Mouse (Mus musculus) T-helper 2 cell (primary cell): ENCODE data around the gene Fkbp6.
"Not testable (repeated sequence)": the region's sequence is repeated elsewhere in the genome, so short reads cannot be mapped to it uniquely, and the experiment has no call there.

ENCODE experiments used
- in situ Hi-C: fragments of 300-600 bp; cut with MboI, MseI; formaldehyde crosslinking; loops from one replicate; pipeline ENCODE4 v1.15.1; 2025; ENCODE audit warnings: high pct_unique_total_duplicates

Fkbp6 gene

GRCm38 (mm10) chr5:135349862-135350261, at the start of gene Fkbp6:
Gene Fkbp6, minus strand, starts transcription at chr5:135350044.
- in situ Hi-C loops, result no loop called here

GRCm38 (mm10) chr5:135399382-135399781, 49.5 kb upstream of the Fkbp6 start:
- in situ Hi-C loops, result no loop called here

GRCm38 (mm10) chr5:135395826-135396225, 46.0 kb upstream of the Fkbp6 start:
- in situ Hi-C loops, result no loop called here

- in situ Hi-C loops, result no loop called here
Measured at GRCm38 (mm10) chr5:135394004-135394823, 44.4 kb upstream of the Fkbp6 start, which contains the start of gene Pom121. Gene Pom121, minus strand, starts transcription at chr5:135394546.

- in situ Hi-C loops, result no loop called here
Measured at GRCm38 (mm10) chr5:135383771-135384170, 33.9 kb upstream of the Fkbp6 start.

- in situ Hi-C loops, result no loop called here
Measured at GRCm38 (mm10) chr5:135382746-135383145, 32.9 kb upstream of the Fkbp6 start.

GRCm38 (mm10) chr5:135381356-135381925, 31.6 kb upstream of the Fkbp6 start:
- in situ Hi-C loops, result no loop called here

- in situ Hi-C loops, result no loop called here
Measured at GRCm38 (mm10) chr5:135380681-135381080, 30.8 kb upstream of the Fkbp6 start.

GRCm38 (mm10) chr5:135376341-135376740, 26.5 kb upstream of the Fkbp6 start:
- in situ Hi-C loops, result loop anchor here (5.0 kb wide), 1 partner anchor 179 kb away; no protein-coding TSS in a partner anchor

- in situ Hi-C loops, result loop anchor here (5.0 kb wide), 1 partner anchor 178 kb away; no protein-coding TSS in a partner anchor
Measured at GRCm38 (mm10) chr5:135375167-135375566, 25.3 kb upstream of the Fkbp6 start.

- in situ Hi-C loops, result no loop called here
Measured at GRCm38 (mm10) chr5:135373601-135374000, 23.8 kb upstream of the Fkbp6 start.

- in situ Hi-C loops, result no loop called here
Measured at GRCm38 (mm10) chr5:135371195-135371594, 21.4 kb upstream of the Fkbp6 start.

- in situ Hi-C loops, result no loop called here
Measured at GRCm38 (mm10) chr5:135369787-135370654, 20.2 kb upstream of the Fkbp6 start, which contains the start of gene Nsun5. Gene Nsun5, plus strand, starts transcription at chr5:135369953.

GRCm38 (mm10) chr5:135369196-135369595, 19.4 kb upstream of the Fkbp6 start:
- in situ Hi-C loops, result not testable (repeated sequence)

GRCm38 (mm10) chr5:135368312-135368711, 18.5 kb upstream of the Fkbp6 start:
- in situ Hi-C loops, result no loop called here

- in situ Hi-C loops, result no loop called here
Measured at GRCm38 (mm10) chr5:135367841-135368240, 18.0 kb upstream of the Fkbp6 start.

- in situ Hi-C loops, result no loop called here
Measured at GRCm38 (mm10) chr5:135363540-135363939, 13.7 kb upstream of the Fkbp6 start.

GRCm38 (mm10) chr5:135362572-135362971, 12.7 kb upstream of the Fkbp6 start:
- in situ Hi-C loops, result no loop called here

- in situ Hi-C loops, result no loop called here
Measured at GRCm38 (mm10) chr5:135359772-135360171, 9.9 kb upstream of the Fkbp6 start.

GRCm38 (mm10) chr5:135357556-135357955, 7.7 kb upstream of the Fkbp6 start:
- in situ Hi-C loops, result no loop called here

GRCm38 (mm10) chr5:135356090-135356489, 6.2 kb upstream of the Fkbp6 start:
- in situ Hi-C loops, result no loop called here

GRCm38 (mm10) chr5:135353564-135353963, 3.7 kb upstream of the Fkbp6 start:
- in situ Hi-C loops, result no loop called here
